Mouse (Mus musculus): ENCODE data around the gene Tbc1d5. TPM values are rescaled to one million over a fixed set of nuclear protein-coding genes. Genes with fewer than 3 reads are reported as not detected.

Tbc1d5 gene
- total RNA-seq, 1 experiment, result 3.8 TPM

GRCm38 (mm10) chr17:51150999-51151398, 28.2 kb downstream of the Tbc1d5 start:
- in situ Hi-C loops (cut with MboI; ENCODE audit: low sequenced_read_pairs in 2 of 2, unreplicated experiment in 2 of 2), result no loop called here
- no peak overlapping the region for H3K9ac ChIP-seq (ENCODE audit: insufficient read depth, low read depth, low read length, poor library complexity, severe bottlenecking)
- TF ChIP-seq ZNF384 (IDR thresholded peaks at IDR 0.05; ENCODE audit: low read depth, low read length), result no peak
- TF ChIP-seq MAFK (IDR thresholded peaks at IDR 0.05; ENCODE audit: insufficient read depth, low read depth, low read length), result no peak
- no peak for TF ChIP-seq HCFC1 (IDR thresholded peaks at IDR 0.05; ENCODE audit: borderline replicate concordance, insufficient read depth, low read length)
- no peak for TF ChIP-seq CHD2 (IDR thresholded peaks at IDR 0.05; ENCODE audit: low read depth, low read length)
- no peak for TF ChIP-seq ZC3H11A (IDR thresholded peaks at IDR 0.05; ENCODE audit: borderline replicate concordance, low read depth, low read length)
- no peaks in the 10 kb centered on the region for H3K4me1 ChIP-seq (ENCODE audit: control insufficient read depth in 2 of 2, insufficient read depth in 2 of 2, low read length in 2 of 2, poor library complexity in 1 of 2)
- H3K27ac ChIP-seq (ENCODE audit: insufficient read depth, low read depth, low read length, poor library complexity, severe bottlenecking), result no peak overlapping the region
- H3K9me3 ChIP-seq (ENCODE audit: control insufficient read depth, insufficient read depth, low read depth, low read length), result no peaks in the 10 kb centered on the region
- DNase-seq (ENCODE audit: low read depth, low spot score), result no peak
- H3K36me3 ChIP-seq (ENCODE audit: control insufficient read depth, insufficient read depth, low read length, poor library complexity, severe bottlenecking), result no peaks in the 10 kb centered on the region
- H3K4me3 ChIP-seq (ENCODE audit: insufficient read depth in 1 of 2, low read depth in 1 of 2, low read length in 2 of 2, poor library complexity in 1 of 2, severe bottlenecking in 1 of 2), result no peak overlapping the region

GRCm38 (mm10) chr17:51144983-51145382, 34.2 kb downstream of the Tbc1d5 start:
- Histone ChIP-seq H3K4me1 (ENCODE audit: control insufficient read depth in 2 of 2, insufficient read depth in 2 of 2, low read length in 2 of 2, poor library complexity in 1 of 2) (no peaks in the 10 kb centered on the region), H3K9ac (ENCODE audit: insufficient read depth, low read depth, low read length, poor library complexity, severe bottlenecking) (no peak overlapping the region), H3K9me3 (ENCODE audit: control insufficient read depth, insufficient read depth, low read depth, low read length) (no peaks in the 10 kb centered on the region), H3K36me3 (ENCODE audit: control insufficient read depth, insufficient read depth, low read length, poor library complexity, severe bottlenecking) (no peaks in the 10 kb centered on the region), H3K27ac (ENCODE audit: insufficient read depth, low read depth, low read length, poor library complexity, severe bottlenecking) (no peak overlapping the region), H3K4me3 (ENCODE audit: insufficient read depth in 1 of 2, low read depth in 1 of 2, low read length in 2 of 2, poor library complexity in 1 of 2, severe bottlenecking in 1 of 2) (no peak overlapping the region)
- no peak for DNase-seq (ENCODE audit: low read depth, low spot score)
- no peak for TF ChIP-seq ZNF384 (IDR thresholded peaks at IDR 0.05; ENCODE audit: low read depth, low read length)
- in situ Hi-C loops (cut with MboI; ENCODE audit: low sequenced_read_pairs in 2 of 2, unreplicated experiment in 2 of 2), result no loop called here

GRCm38 (mm10) chr17:51142095-51142494, 37.1 kb downstream of the Tbc1d5 start:
- Histone ChIP-seq H3K4me1 (ENCODE audit: control insufficient read depth in 2 of 2, insufficient read depth in 2 of 2, low read length in 2 of 2, poor library complexity in 1 of 2) (no peaks in the 10 kb centered on the region), H3K36me3 (ENCODE audit: control insufficient read depth, insufficient read depth, low read length, poor library complexity, severe bottlenecking) (no peaks in the 10 kb centered on the region), H3K9me3 (ENCODE audit: control insufficient read depth, insufficient read depth, low read depth, low read length) (no peaks in the 10 kb centered on the region), H3K27ac (ENCODE audit: insufficient read depth, low read depth, low read length, poor library complexity, severe bottlenecking) (no peak overlapping the region), H3K4me3 (ENCODE audit: insufficient read depth in 1 of 2, low read depth in 1 of 2, low read length in 2 of 2, poor library complexity in 1 of 2, severe bottlenecking in 1 of 2) (no peak overlapping the region), H3K9ac (ENCODE audit: insufficient read depth, low read depth, low read length, poor library complexity, severe bottlenecking) (no peak overlapping the region)
- in situ Hi-C loops (cut with MboI; ENCODE audit: low sequenced_read_pairs in 2 of 2, unreplicated experiment in 2 of 2), result no loop called here
- TF ChIP-seq HCFC1 (IDR thresholded peaks at IDR 0.05; ENCODE audit: borderline replicate concordance, insufficient read depth, low read length), result no peak
- no peak for DNase-seq (ENCODE audit: low read depth, low spot score)

GRCm38 (mm10) chr17:51111194-51111593, 68.0 kb downstream of the Tbc1d5 start:
- H3K9ac ChIP-seq (ENCODE audit: insufficient read depth, low read depth, low read length, poor library complexity, severe bottlenecking), result no peak overlapping the region
- no peaks in the 10 kb centered on the region for H3K4me1 ChIP-seq (ENCODE audit: control insufficient read depth in 2 of 2, insufficient read depth in 2 of 2, low read length in 2 of 2, poor library complexity in 1 of 2)
- no peak overlapping the region for H3K27ac ChIP-seq (ENCODE audit: insufficient read depth, low read depth, low read length, poor library complexity, severe bottlenecking)
- in situ Hi-C loops (cut with MboI; ENCODE audit: low sequenced_read_pairs in 2 of 2, unreplicated experiment in 2 of 2), result no loop called here
- TF ChIP-seq ZC3H11A (IDR thresholded peaks at IDR 0.05; ENCODE audit: borderline replicate concordance, low read depth, low read length) (no peak), ZNF384 (IDR thresholded peaks at IDR 0.05; ENCODE audit: low read depth, low read length) (no peak), HCFC1 (IDR thresholded peaks at IDR 0.05; ENCODE audit: borderline replicate concordance, insufficient read depth, low read length) (no peak), CHD2 (IDR thresholded peaks at IDR 0.05; ENCODE audit: low read depth, low read length) (no peak), MAFK (IDR thresholded peaks at IDR 0.05; ENCODE audit: insufficient read depth, low read depth, low read length) (no peak)
- no peak overlapping the region for H3K4me3 ChIP-seq (ENCODE audit: insufficient read depth in 1 of 2, low read depth in 1 of 2, low read length in 2 of 2, poor library complexity in 1 of 2, severe bottlenecking in 1 of 2)
- H3K9me3 ChIP-seq (ENCODE audit: control insufficient read depth, insufficient read depth, low read depth, low read length), result no peaks in the 10 kb centered on the region
- DNase-seq (ENCODE audit: low read depth, low spot score), result peak; percentile 16
- no peaks in the 10 kb centered on the region for H3K36me3 ChIP-seq (ENCODE audit: control insufficient read depth, insufficient read depth, low read length, poor library complexity, severe bottlenecking)

GRCm38 (mm10) chr17:51104294-51104693, 74.9 kb downstream of the Tbc1d5 start:
- Histone ChIP-seq H3K36me3 (ENCODE audit: control insufficient read depth, insufficient read depth, low read length, poor library complexity, severe bottlenecking) (no peaks in the 10 kb centered on the region), H3K9me3 (ENCODE audit: control insufficient read depth, insufficient read depth, low read depth, low read length) (no peaks in the 10 kb centered on the region), H3K4me1 (ENCODE audit: control insufficient read depth in 2 of 2, insufficient read depth in 2 of 2, low read length in 2 of 2, poor library complexity in 1 of 2) (no peaks in the 10 kb centered on the region), H3K4me3 (ENCODE audit: insufficient read depth in 1 of 2, low read depth in 1 of 2, low read length in 2 of 2, poor library complexity in 1 of 2, severe bottlenecking in 1 of 2) (no peak overlapping the region), H3K27ac (ENCODE audit: insufficient read depth, low read depth, low read length, poor library complexity, severe bottlenecking) (no peak overlapping the region), H3K9ac (ENCODE audit: insufficient read depth, low read depth, low read length, poor library complexity, severe bottlenecking) (no peak overlapping the region)
- no peak for DNase-seq (ENCODE audit: low read depth, low spot score)
- no peak for TF ChIP-seq HCFC1 (IDR thresholded peaks at IDR 0.05; ENCODE audit: borderline replicate concordance, insufficient read depth, low read length)
- TF ChIP-seq ZC3H11A (IDR thresholded peaks at IDR 0.05; ENCODE audit: borderline replicate concordance, low read depth, low read length), result no peak
- TF ChIP-seq MAFK (IDR thresholded peaks at IDR 0.05; ENCODE audit: insufficient read depth, low read depth, low read length), result no peak
- TF ChIP-seq ZNF384 (IDR thresholded peaks at IDR 0.05; ENCODE audit: low read depth, low read length), result no peak
- TF ChIP-seq CHD2 (IDR thresholded peaks at IDR 0.05; ENCODE audit: low read depth, low read length), result no peak
- in situ Hi-C loops (cut with MboI; ENCODE audit: low sequenced_read_pairs in 2 of 2, unreplicated experiment in 2 of 2), result no loop called here
